Mouse (Mus musculus) thymus, adult 2 months (tissue): ENCODE results near the gene Vmn2r22.
"Not testable (repeated sequence)": the region's sequence is repeated elsewhere in the genome, so short reads cannot be mapped to it uniquely, and the experiment has no call there.

Source experiments
- CTCF ChIP-seq: fragments of 200-500 bp; IDR thresholded peaks from 2 replicates; pipeline ENCODE4 v1.5.1; 2012; ENCODE audit warnings: mild to moderate bottlenecking, control low read depth, low read length, moderate library complexity, borderline replicate concordance; ENCODE audit not compliant: control insufficient read depth, poor library complexity, insufficient read depth; ENCODE audit errors: extremely low read depth
- POLR2A ChIP-seq: fragments of 200-500 bp; IDR thresholded peaks from 2 replicates; pipeline ENCODE4 v1.6.1; 2012; ENCODE audit warnings: mild to moderate bottlenecking, low read length, control low read depth, moderate library complexity; ENCODE audit not compliant: control insufficient read depth, poor library complexity, insufficient read depth; ENCODE audit errors: extremely low read depth

- TF ChIP-seq CTCF, POLR2A: not testable (repeated sequence)
These were observed 11.1 kb downstream of the Vmn2r22 start for GRCm38 (mm10) chr6:123639394-123639793.
